Mouse (Mus musculus) mesoderm, embryonic 11.5 days (tissue): ENCODE results near the gene Gm17359.

ENCODE experiments used
- DNase-seq: peaks from one replicate; pipeline ENCODE4 v3.0.0-alpha.2; 2012; ENCODE audit warnings: low read depth, low spot score

Gene Gm17359

DNA sequence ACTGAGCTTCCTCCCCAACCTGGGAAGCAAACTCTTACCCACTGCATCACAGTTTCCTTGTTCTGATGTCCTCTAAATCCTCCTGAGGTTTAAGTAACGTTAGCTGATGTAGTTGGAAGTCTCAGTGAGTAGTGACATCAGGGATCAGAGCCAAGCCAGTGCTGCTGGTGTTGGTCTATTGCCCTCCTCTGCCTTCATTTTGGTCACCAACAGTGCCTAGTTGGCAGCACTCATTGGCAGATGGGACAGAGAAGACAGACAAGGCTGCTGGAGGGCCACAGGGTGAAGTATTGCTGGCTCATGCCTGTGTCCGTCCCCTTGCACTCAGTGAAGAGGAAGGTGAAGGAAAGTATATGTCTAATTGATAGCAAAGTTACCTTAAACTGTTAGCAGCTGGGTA lies 139.5 kb downstream of the Gm17359 start:
- no peak for DNase-seq

DNA sequence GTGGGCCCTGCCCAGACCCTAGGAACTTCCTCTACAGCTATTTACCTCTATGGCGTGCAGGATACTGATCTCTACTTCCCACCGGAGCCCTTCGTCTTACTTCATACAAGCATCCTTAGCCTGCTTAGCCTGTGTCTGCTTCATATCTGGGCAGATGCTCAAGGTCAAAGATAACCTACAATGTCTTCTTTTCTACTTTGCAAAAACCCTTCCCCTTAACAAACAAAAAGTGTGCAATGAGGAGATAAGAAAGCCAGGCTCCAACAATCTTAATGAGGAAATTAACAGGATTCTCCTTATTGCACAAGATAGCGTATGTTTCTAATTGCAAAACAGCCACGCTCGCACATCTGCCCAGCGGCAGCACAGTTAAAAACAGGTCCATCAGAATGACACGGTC lies 141.9 kb downstream of the Gm17359 start:
- DNase-seq = no peak

DNA sequence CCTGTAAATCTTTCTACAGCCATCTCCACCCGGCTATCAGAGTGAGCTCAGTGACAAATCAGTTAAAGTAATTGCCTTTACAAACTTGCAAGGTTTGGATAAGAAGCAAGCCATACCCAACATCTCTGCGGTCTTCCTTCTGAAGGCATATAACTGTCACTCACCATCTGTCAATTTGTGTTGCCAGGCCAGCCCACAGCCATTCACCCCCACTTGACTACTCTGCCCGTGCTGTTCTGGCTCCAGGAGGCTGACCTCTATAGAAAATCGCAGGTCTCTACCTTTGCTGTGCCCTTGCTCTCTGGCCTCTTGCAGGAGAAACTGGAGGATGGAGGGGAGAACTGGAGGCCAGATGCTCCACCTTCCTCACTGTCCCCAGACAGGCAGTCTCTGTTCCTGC lies 142.4 kb downstream of the Gm17359 start:
- DNase-seq = no peak

DNA sequence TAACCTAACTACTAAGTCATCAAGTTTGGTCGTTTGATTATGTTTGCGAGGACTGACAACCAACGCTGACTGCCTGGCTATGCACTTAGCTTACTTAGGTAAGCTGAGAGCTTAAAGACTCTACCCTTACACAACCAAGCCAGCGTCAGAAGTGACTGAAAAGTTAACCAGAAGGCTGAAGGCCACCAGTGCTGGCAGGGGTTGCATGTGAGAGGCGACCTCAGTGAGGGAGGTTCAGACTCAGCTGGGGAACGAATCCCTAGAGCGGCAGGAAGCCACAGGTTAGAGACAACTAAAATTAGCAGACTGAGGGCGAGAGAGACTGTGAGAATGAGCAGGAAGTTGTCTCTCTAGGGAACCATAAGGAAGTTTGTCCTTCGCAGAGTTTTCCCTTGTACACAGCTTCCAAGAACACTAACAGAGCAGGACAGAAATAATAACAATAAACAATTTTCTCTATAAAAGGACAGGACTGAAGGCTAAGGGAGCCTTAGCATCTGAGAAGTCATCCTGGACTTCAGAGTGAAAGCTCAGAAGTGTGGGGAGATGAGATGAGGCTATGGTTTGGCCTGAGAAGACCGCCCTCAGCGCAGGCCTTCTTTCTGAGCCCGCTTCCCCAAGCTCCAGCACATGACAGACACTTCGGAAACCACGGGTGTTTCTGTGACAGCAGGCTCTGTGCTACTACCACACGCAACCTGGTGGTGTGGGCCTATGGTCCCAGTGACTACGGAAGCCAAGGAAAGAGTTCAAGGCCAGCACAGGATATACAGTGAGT lies 148.0 kb downstream of the Gm17359 start:
- DNase-seq = no peak

DNA sequence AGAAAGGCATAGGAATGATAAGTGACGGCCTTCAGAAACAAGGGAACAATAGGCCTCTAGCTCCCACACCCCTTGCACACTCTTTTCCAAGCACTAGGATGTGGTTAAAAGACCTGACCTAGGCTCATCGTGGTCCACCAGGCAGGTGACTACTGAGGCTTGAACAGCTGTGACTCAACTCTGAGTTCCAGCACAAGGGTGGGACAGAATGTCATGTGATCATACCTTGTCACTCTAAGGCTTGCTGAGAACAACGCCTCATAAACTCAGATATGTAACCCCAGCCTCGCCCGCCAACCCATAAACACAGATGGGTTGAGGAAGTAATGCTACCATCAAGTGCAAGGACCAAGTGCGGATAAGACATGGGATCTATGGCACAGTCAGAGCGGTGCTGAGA lies 151.6 kb downstream of the Gm17359 start:
- DNase-seq = no peak

DNA sequence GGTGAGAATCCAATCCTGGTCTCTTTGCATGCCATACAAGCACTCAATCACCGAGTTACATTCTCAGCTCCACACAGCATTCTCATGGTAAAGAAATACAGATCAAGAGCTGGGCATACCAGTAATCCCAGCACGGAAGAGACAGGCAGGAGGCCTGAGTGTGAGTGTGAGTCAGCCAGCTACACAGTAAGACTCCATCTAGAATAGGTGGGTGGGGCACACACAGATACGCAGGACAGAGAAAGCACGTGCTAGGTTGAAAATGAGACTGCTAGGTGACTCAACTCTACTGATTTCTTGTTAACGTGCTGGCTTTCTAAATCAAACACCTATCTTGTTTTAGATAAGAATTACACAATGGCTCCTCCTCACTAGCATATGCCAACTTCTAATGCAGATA lies 153.6 kb downstream of the Gm17359 start:
- DNase-seq = no peak

DNA sequence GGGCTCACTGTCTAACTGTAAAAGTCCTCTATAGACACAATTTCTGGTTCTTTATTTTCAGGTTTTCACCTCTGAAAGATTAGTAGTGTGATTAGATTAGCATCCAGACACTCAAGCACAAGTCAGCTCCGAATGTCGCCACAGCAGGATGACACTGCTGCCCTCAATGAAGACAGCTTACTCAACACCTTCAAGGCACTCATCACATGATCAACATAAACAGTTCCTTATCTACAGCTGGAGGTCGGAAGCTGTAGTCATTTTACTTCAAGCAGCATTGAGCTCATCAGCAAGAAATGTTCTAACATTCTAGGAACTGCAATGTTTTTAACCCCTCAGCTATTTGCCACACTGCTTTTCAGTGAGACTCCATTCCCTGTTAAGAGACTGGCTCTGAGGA lies 155.2 kb downstream of the Gm17359 start:
- DNase-seq = no peak

DNA sequence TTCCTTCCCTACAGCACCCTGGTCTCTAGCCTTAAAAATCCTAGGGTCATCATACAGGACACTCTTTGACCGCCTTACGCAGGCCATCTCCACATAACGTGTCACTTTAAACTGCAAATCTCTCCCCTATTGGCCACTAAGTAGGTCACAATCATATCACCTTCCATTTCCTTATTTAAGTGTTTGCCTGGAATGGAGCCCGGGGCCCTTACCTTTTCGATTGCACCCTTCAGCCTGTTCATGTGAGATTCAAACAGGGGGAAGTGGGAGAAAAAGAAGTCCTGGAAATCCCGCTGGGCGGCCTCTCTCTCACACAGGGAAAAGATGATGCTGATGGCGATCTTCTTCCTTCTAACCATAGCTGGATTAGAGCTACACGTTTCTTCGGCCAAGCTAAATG lies 156.6 kb downstream of the Gm17359 start:
- DNase-seq = no peak

DNA sequence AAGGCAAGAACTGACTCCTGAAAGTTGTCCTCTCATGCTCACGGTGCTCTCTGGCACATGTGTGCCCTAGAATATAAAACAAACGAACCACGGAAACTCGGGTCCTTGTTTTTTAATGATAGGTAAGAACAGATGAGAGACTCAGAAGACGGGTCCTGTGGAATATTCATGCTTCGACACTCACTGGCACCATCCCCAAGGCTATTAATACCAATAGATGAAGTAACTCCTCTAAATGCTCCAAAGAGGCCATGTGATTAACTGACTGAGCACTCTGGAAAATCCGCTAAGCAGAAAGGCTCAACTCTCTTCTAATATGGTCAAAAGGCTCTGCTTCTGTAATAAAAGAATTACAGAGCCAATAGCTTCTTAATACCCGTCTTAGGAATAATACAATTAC lies 157.6 kb downstream of the Gm17359 start:
- DNase-seq = no peak

DNA sequence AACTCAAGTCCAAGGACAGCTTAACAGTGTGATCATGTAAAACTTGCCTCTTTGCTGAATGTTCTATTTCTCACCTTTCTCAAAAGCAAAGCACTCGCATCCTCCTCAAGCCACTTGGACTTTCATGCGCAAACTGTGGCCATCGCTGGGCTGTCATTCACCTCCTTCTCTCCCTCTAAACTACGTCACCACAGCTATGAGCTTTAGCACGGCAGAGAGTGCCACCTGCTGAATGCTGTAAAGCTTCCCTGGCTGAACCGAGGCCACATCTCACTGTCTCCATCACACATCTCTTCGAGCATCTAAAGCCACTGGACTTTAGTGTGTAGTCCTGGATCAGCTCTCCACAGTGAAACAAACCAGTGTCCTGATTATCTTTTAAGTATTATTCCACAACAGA lies 158.7 kb downstream of the Gm17359 start:
- no peak for DNase-seq

DNA sequence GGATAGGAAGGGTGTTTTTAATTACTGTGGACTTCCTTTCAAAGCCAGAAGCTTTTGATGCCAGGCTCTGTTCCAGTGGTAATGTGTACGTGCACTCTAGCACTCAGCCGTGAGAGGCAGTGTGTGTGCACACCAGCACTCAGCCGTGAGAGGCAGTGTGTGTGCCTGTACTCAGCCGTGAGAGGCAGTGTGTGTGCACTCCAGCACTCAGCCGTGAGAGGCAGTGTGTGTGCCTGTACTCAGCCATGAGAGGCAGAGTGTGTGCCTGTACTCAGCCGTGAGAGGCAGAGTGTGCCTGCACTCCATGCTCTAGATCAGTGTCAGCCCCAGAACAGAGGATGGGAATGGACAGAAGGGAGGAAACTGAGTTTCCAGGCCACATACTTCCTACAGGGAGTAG lies 160.2 kb downstream of the Gm17359 start:
- DNase-seq = no peak

DNA sequence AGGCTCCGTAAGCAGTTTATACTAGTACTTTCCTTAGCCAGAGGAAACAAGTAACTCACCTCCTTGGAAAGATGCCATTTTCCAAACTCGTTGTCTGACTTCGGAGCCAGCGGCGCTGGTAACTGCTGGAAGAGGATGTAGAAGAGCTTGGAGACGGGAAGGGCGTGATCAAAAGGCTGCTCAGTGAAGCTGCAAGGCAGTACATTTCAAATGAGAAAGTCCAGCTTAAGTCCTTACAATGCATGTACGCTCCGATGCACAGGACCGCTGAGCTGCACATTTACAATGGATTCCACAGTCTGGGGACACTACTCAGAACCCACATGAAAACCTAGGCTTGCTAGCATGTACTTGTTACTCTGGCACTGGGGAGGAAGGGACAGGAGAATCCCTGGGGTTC lies 163.8 kb downstream of the Gm17359 start:
- no peak for DNase-seq

DNA sequence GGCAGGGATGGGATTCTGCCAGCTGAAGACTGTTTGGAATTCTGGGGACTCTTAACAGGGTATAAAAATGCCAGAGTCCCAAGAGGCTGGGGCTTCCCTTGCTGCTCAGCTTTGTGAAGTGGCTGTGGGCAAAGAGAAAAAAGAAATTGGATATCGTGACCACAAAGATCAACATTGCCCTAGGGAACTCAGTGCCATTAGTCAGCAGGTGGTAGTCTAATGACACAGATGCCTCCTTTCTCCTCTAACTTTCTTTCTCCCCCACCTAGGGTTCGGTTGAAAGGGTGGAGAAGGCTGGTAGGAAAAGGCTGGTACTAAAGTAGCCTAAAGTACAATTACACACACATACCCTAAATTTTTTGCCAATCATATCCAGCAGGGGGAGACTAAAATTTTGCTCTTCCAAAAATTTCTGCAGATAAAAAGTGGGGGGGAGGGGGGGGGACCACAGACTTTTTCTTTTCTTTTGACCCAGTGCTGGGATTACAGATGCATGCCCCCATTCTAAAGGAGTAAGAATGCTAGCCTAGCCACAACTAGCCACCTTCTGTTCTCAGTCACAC lies 164.8 kb downstream of the Gm17359 start:
- no peak for DNase-seq
